In genomic region chrX:167229206-167229605, GRCm38 (mm10) we compare ENCODE assay signal across 8 mouse cellular contexts. TPM values are rescaled to one million over a fixed set of nuclear protein-coding genes. Genes with fewer than 3 reads are reported as not detected.
DNase-seq lines count a peak whose midpoint lies in the region; ATAC-seq lines count a peak whose summit lies in the region.
"Had no signal": no experiment of that assay in that cellular context is flagged by ENCODE, and none has a peak within 500 bp of the region (broad histone marks: within the 10 kb centered on the region; RNA-seq: fewer than 3 reads in every experiment).

No protein-coding gene starts in this region.

- H3K36me3 ChIP-seq in neural tube, embryonic 15.5 days, result no peaks in the 10 kb centered on the region
- H3K36me3 ChIP-seq: neural tube, embryonic 12.5 days had no signal

- no peak overlapping the region for H3K4me3 ChIP-seq in neural tube, embryonic 15.5 days (replicated peaks)
- H3K4me3 ChIP-seq: neural tube, embryonic 12.5 days had no signal

- H3K9ac ChIP-seq in neural tube, embryonic 15.5 days (replicated peaks), result no peak overlapping the region
- H3K9ac ChIP-seq: neural tube, embryonic 12.5 days had no signal

- H3K4me1 ChIP-seq in neural tube, embryonic 15.5 days, result no peaks in the 10 kb centered on the region
- H3K4me1 ChIP-seq: neural tube, embryonic 12.5 days had no signal

- DNase-seq in neural tube, embryonic 10.5 days (ENCODE audit: extremely low spot score, low spot score), result peak; percentile 47
- DNase-seq in adrenal gland, adult 18-20 months (ENCODE audit: low spot score in 2 of 2), result peak; percentile 64 to 66
- DNase-seq in cerebellum, postnatal 25 days, result peak; percentile 32 to 64
- peak; percentile 64 for DNase-seq in kidney, postnatal 10 days
- no peak for DNase-seq in MN1 (ENCODE audit: low spot score)

- peaks cover 4% of the 10 kb centered on the region for H3K27me3 ChIP-seq in neural tube, embryonic 15.5 days (replicated peaks)
- H3K27me3 ChIP-seq: neural tube, embryonic 12.5 days had no signal

- WGBS in neural tube, embryonic 15.5 days, result 46% methylated on average over 6 of the region's 6 CpGs

- no peak overlapping the region for H3K4me2 ChIP-seq in neural tube, embryonic 15.5 days
- H3K4me2 ChIP-seq: neural tube, embryonic 12.5 days had no signal

- no peak for ATAC-seq in neural tube, embryonic 15.5 days (ENCODE audit: low FRiP score)
- ATAC-seq in monocyte, adult 5-6 weeks (replicated peaks; ENCODE audit: insufficient number of reproducible peaks, low FRiP score, low TSS enrichment, poor library complexity, severe bottlenecking), result peak; percentile 70

- H3K27ac ChIP-seq in neural tube, embryonic 15.5 days (replicated peaks), result no peak overlapping the region
- H3K27ac ChIP-seq: neural tube, embryonic 12.5 days had no signal

- H3K9me3 ChIP-seq in neural tube, embryonic 15.5 days (replicated peaks), result no peaks in the 10 kb centered on the region
- H3K9me3 ChIP-seq: neural tube, embryonic 12.5 days had no signal

RNA-seq across cellular contexts. Expression of gene Tmsb4x, which starts 20.1 kb away (rescaled TPM):
- polyA plus RNA-seq in neural tube, embryonic 15.5 days (2015; fragmentation: Nextera tagmentation; extraction: Ambion mirVana), result 4,491 and 5,117 TPM in 2 replicates
- total RNA-seq in adrenal gland, adult 18-20 months (2021), result 100 to 1,000 TPM; 366 to 491 TPM
- total RNA-seq in monocyte, adult 5-6 weeks (2017), result 8,846 to 11,803 TPM (median 11,494 TPM) in 3 replicates

RNA-seq across cellular contexts. Expression of gene Tlr8, which starts 34.9 kb away (rescaled TPM):
- polyA plus RNA-seq in neural tube, embryonic 15.5 days (2015; fragmentation: Nextera tagmentation; extraction: Ambion mirVana), result 0.08 TPM in 1 of 2 replicates, not detected in the other
- 1 to 10 TPM; 2.5 to 4.9 TPM for total RNA-seq in adrenal gland, adult 18-20 months (2021)
- total RNA-seq in monocyte, adult 5-6 weeks (2017), result 50.9 to 97.9 TPM (median 77.8 TPM) in 3 replicates

Comparison
In these comparisons a context has a peak if more than half of its experiments do, and no peak if none do; other contexts are left out.
1. RNA of gene Tmsb4x, which starts 20.1 kb away (total RNA-seq): 8,846 to 11,803 TPM in monocyte, adult 5-6 weeks; 366 to 491 TPM in adrenal gland, adult 18-20 months; every median in the first group is over 10 times any median in the second.